Mouse (Mus musculus) limb, embryonic 10.5 days (tissue): ENCODE measurements at regions not wholly inside any gene's neighbourhood (a gene's known extent, or its start where the extent isn't known, plus 50 kb on each side); places are given as distances from the start of the nearest gene placed in this dataset.
A peak's percentile ranks its signal among the peaks of the same experiment; 100 is the strongest.

Experiments used
- DNase-seq: peaks from one replicate; pipeline ENCODE4 v3.0.0-alpha.2; 2017; ENCODE audit warnings: low spot score
- H3K27ac ChIP-seq: fragments of 300-500 bp; sonication (generic); 2 replicates; pipeline ENCODE4 v1.5.1; 2016; ENCODE audit warnings: mild to moderate bottlenecking
- H3K27me3 ChIP-seq: fragments of 300-500 bp; sonication (generic); 2 replicates; pipeline ENCODE4 v1.6.1; 2016; ENCODE audit warnings: low read depth, mild to moderate bottlenecking; ENCODE audit not compliant: poor library complexity, severe bottlenecking
- H3K36me3 ChIP-seq: fragments of 300-500 bp; sonication (generic); 2 replicates; pipeline ENCODE4 v1.6.1; 2016; ENCODE audit warnings: mild to moderate bottlenecking, moderate library complexity
- H3K4me1 ChIP-seq: fragments of 300-500 bp; sonication (generic); 2 replicates; pipeline ENCODE4 v1.6.1; 2016
- H3K4me3 ChIP-seq: fragments of 300-500 bp; sonication (generic); 2 replicates; pipeline ENCODE4 v1.5.1; 2016; ENCODE audit warnings: mild to moderate bottlenecking, moderate library complexity
- H3K9me3 ChIP-seq: fragments of 300-500 bp; sonication (generic); replicated peaks from 2 replicates; pipeline ENCODE4 v1.6.1; 2016; ENCODE audit warnings: mild to moderate bottlenecking
- WGBS: fragments of 180-500 bp; shearing (Covaris S2); methylation state at CpG from one replicate; pipeline ENCODE4 v1.1.7; 2016; 5-methylcytosine and 5-hydroxymethylcytosine counted together

DNA sequence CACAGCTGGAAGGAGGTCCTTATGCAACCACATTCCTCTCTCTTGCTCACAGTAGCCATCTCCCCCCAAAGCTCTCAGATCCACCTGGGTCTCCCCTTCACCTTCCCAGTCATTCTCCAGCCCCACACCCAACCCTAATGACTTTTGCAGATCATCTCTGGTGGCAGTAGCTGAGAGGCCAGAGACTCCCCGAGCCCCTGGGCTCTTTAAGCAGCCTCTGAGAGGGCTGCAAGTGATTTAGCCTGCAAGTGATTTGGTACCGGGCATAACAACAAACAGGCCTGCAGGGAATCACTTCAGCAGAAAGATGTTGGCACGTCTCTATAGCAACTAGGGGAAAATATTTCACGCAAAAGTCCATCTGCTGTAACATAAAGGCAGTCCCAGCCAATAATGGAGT lies 142.0 kb downstream of the Fgf18 start:
- H3K4me3 ChIP-seq: no peak overlapping the region
- no peaks in the 10 kb centered on the region for H3K36me3 ChIP-seq
- H3K9me3 ChIP-seq: no peaks in the 10 kb centered on the region
- peak overlapping the region; percentile 69 for H3K27ac ChIP-seq
- peaks cover 18% of the 10 kb centered on the region for H3K4me1 ChIP-seq
- H3K27me3 ChIP-seq: no peaks in the 10 kb centered on the region
- WGBS: 38% methylated on average over 4 of the region's 4 CpGs
- DNase-seq: peak; percentile 59

DNA sequence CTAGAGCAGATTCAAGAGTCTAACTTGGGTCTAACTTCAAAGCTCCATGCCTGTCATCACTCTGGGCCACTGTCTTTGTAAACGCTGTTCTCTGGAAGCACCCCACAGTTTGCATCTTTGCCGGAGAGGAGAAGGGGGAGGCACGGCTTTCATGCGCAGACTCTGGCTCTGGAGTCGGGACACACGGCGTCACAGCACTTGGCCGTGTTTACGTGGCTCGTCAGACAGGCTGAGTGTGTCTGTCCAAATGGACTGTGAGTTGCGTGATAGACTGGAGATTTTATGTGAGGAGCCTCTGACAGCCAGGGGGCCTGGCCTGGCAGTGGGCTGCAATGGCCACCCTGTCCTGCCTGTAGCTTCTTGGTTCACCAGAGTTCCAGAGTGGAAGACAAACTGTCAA lies 142.6 kb downstream of the Fgf18 start:
- Histone ChIP-seq H3K27ac (peak overlapping the region; percentile 69), H3K9me3 (no peaks in the 10 kb centered on the region), H3K4me3 (no peak overlapping the region), H3K36me3 (no peaks in the 10 kb centered on the region), H3K27me3 (no peaks in the 10 kb centered on the region), H3K4me1 (peaks cover 18% of the 10 kb centered on the region)
- 80% methylated on average over 11 of the region's 11 CpGs for WGBS
- DNase-seq: no peak

DNA sequence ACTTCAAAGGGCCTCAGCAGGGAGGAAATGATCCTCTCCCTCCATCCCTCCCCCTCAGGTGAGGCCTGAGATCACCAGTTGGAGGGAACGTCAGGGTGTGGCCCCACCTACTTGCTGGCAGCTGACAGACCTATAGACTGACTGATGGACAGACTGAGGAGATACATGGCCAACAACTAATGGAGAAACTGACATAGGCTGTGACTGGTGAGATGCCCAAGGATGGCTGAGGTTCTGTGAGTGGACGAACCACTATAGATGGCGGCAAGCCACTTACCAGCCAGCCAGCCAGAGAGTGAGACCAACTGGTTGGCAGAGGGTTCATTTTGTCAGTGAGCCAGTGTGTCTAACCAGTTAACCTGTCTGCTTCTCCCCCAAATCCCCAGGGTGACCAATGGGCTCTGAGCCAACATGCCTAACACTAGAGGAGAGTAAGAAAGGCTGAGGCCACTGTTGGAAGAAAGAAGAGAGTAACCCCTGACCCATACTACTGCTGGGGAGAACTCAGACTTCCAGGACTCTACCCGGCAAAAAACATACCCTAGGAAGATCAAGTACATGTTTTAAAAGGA lies 147.4 kb downstream of the Fgf18 start:
- no peaks in the 10 kb centered on the region for H3K9me3 ChIP-seq
- 81% methylated on average over 4 of the region's 4 CpGs for WGBS
- no peak overlapping the region for H3K4me3 ChIP-seq
- H3K4me1 ChIP-seq: peaks cover 4% of the 10 kb centered on the region
- H3K27ac ChIP-seq: no peak overlapping the region
- no peak for DNase-seq
- no peaks in the 10 kb centered on the region for H3K27me3 ChIP-seq
- H3K36me3 ChIP-seq: no peaks in the 10 kb centered on the region

GRCm38 (mm10) chr11:32998687-32999605 lies 148.3 kb downstream of the Fgf18 start:
- Histone ChIP-seq H3K27me3 (no peaks in the 10 kb centered on the region), H3K9me3 (no peaks in the 10 kb centered on the region), H3K4me3 (no peak overlapping the region), H3K27ac (no peak overlapping the region), H3K4me1 (no peaks in the 10 kb centered on the region), H3K36me3 (no peaks in the 10 kb centered on the region)
- no peak for DNase-seq
- 81% methylated on average over 14 of the region's 14 CpGs for WGBS

- Histone ChIP-seq H3K4me1 (no peaks in the 10 kb centered on the region), H3K27me3 (no peaks in the 10 kb centered on the region), H3K4me3 (no peak overlapping the region), H3K36me3 (no peaks in the 10 kb centered on the region), H3K9me3 (no peaks in the 10 kb centered on the region), H3K27ac (no peak overlapping the region)
- WGBS: 73% methylated on average over 4 of the region's 4 CpGs
- DNase-seq: no peak
Measured at GRCm38 (mm10) chr11:32994391-32994790, 152.8 kb downstream of the Fgf18 start.

GRCm38 (mm10) chr11:32993439-32993838 lies 153.8 kb downstream of the Fgf18 start:
- H3K27ac ChIP-seq: no peak overlapping the region
- no peaks in the 10 kb centered on the region for H3K27me3 ChIP-seq
- H3K4me3 ChIP-seq: no peak overlapping the region
- no peaks in the 10 kb centered on the region for H3K4me1 ChIP-seq
- H3K36me3 ChIP-seq: no peaks in the 10 kb centered on the region
- WGBS: 90% methylated on average over 8 of the region's 8 CpGs
- no peak for DNase-seq
- no peaks in the 10 kb centered on the region for H3K9me3 ChIP-seq

- Histone ChIP-seq H3K4me1 (no peaks in the 10 kb centered on the region), H3K9me3 (no peaks in the 10 kb centered on the region), H3K4me3 (no peak overlapping the region), H3K36me3 (no peaks in the 10 kb centered on the region), H3K27me3 (no peaks in the 10 kb centered on the region), H3K27ac (no peak overlapping the region)
- DNase-seq: no peak
- 86% methylated on average over 5 of the region's 5 CpGs for WGBS
Measured at GRCm38 (mm10) chr11:32991036-32991616, 156.1 kb downstream of the Fgf18 start.

DNA sequence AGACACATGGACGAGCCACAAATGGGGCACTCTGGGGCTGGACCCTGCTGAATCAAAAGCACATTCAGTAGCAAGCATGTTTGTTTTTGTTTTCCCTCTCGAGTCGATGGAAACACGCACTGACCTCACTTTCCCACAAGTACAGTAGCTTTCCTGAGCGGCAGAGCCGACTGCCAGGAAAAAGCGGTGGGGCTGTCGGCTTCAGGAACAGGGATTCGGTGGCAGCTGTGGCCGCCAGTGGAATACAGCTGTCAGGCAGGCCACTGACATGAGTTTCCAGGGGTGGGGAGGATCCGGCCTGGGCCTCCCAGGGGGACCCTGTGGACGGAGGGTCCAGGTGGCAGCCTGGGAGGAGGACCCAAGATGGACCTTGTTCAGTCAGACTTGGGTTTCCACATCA lies 157.0 kb downstream of the Fgf18 start:
- no peaks in the 10 kb centered on the region for H3K27me3 ChIP-seq
- no peak overlapping the region for H3K27ac ChIP-seq
- H3K9me3 ChIP-seq: no peaks in the 10 kb centered on the region
- H3K4me3 ChIP-seq: no peak overlapping the region
- WGBS: 91% methylated on average over 12 of the region's 12 CpGs
- no peaks in the 10 kb centered on the region for H3K36me3 ChIP-seq
- H3K4me1 ChIP-seq: no peaks in the 10 kb centered on the region
- no peak for DNase-seq

GRCm38 (mm10) chr11:32978899-32979298 lies 154.5 kb upstream of the Smim23 start:
- Histone ChIP-seq H3K4me1 (peaks cover 9% of the 10 kb centered on the region), H3K27me3 (0 out of 2 replicates have a peak, but pooled peaks cover 5% of the 10 kb centered on the region), H3K4me3 (no peak overlapping the region), H3K27ac (no peak overlapping the region), H3K36me3 (no peaks in the 10 kb centered on the region), H3K9me3 (no peaks in the 10 kb centered on the region)
- 96% methylated on average over 7 of the region's 7 CpGs for WGBS
- DNase-seq: no peak

DNA sequence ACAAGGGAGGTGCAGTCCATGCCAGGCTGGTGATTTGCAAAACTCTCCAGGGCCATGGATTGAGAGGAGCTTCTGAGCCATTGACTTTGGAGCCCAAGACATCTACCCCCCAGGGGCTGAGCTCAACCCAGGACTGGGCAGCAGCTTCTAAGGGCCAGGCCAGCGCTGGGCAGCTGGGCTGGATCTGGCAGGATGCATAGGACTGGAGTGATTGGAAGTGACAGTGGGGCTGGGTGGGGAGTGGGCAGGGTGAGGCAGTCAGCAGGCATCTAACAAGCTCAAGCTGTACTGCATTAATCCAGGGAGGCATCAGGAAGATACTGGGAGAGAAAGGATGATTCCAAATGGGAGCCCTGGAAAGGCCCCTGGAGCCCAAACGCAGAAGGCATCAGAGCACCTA lies 152.2 kb upstream of the Smim23 start:
- 94% methylated on average over 2 of the region's 2 CpGs for WGBS

DNA sequence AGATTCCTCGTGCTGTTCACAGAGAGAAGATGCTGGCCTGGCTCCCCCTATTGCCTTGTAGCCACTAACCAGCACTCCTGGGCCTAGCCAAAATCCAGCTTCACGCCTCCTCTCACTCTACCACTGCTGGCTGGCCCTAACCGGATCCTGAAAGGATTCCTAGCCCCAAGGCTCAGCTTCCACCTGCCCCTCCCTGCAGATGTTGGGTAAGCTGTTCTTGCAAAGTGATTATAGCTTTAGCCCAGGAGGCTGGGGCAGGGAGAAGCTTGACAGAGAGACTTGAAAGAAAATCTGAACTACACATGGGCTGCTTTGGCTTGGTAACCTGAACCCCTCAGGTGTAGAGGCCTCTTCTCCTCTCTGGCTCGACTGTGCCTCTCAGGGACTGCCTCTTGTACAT lies 149.0 kb upstream of the Smim23 start:
- Histone ChIP-seq H3K9me3 (no peaks in the 10 kb centered on the region), H3K4me3 (no peak overlapping the region), H3K36me3 (no peaks in the 10 kb centered on the region), H3K27ac (peak overlapping the region; percentile 66), H3K4me1 (peaks cover 30% of the 10 kb centered on the region), H3K27me3 (0 out of 2 replicates have a peak, but pooled peaks cover 5% of the 10 kb centered on the region)
- WGBS: 55% methylated on average over 4 of the region's 4 CpGs
- DNase-seq: peak; percentile 37

More for the DNA sequence above, 152.2 kb upstream of the Smim23 start:
- H3K9me3 ChIP-seq: no peaks in the 10 kb centered on the region
- no peaks in the 10 kb centered on the region for H3K36me3 ChIP-seq
- peaks cover 20% of the 10 kb centered on the region for H3K4me1 ChIP-seq
- H3K4me3 ChIP-seq: no peak overlapping the region
- H3K27ac ChIP-seq: no peak overlapping the region
- 0 out of 2 replicates have a peak, but pooled peaks cover 5% of the 10 kb centered on the region for H3K27me3 ChIP-seq
- DNase-seq: no peak

GRCm38 (mm10) chr11:32965418-32965817 lies 141.0 kb upstream of the Smim23 start:
- DNase-seq: no peak
- Histone ChIP-seq H3K9me3 (no peaks in the 10 kb centered on the region), H3K27ac (0 out of 2 replicates have a peak overlapping the region, but pooled peaks have one; percentile 50), H3K4me1 (peaks cover 30% of the 10 kb centered on the region), H3K36me3 (no peaks in the 10 kb centered on the region), H3K27me3 (no peaks in the 10 kb centered on the region), H3K4me3 (no peak overlapping the region)
- 76% methylated on average over 2 of the region's 2 CpGs for WGBS
